Mouse (Mus musculus) hindbrain, embryonic 11.5 days (tissue): Measurements from ENCODE around the gene Slc16a3. TPM values are rescaled to one million over a fixed set of nuclear protein-coding genes. Genes with fewer than 3 reads are reported as not detected.
A peak's percentile ranks its signal among the peaks of the same experiment; 100 is the strongest.

ENCODE experiments used
- ATAC-seq: fragments of 200-750 bp; cut with Nextera tagmentation; 2 replicates; pipeline ENCODE4 v1.8.0; 2017; ENCODE audit warnings: mild to moderate bottlenecking, moderate TSS enrichment, moderate library complexity; ENCODE audit not compliant: low FRiP score
- DNase-seq: peaks from one replicate; pipeline ENCODE4 v3.0.0-alpha.2; 2015; ENCODE audit warnings: low spot score
- H3K27ac ChIP-seq: fragments of 300-500 bp; sonication (generic); 2 replicates; pipeline ENCODE4 v1.5.1; 2014; ENCODE audit warnings: mild to moderate bottlenecking, low read depth, low read length
- H3K27me3 ChIP-seq: fragments of 300-500 bp; sonication (generic); 2 replicates; pipeline ENCODE4 v1.6.1; 2014; ENCODE audit warnings: mild to moderate bottlenecking, low read length, moderate library complexity, mixed read lengths; ENCODE audit not compliant: control insufficient read depth, insufficient read depth
- H3K36me3 ChIP-seq: fragments of 300-500 bp; sonication (generic); 2 replicates; pipeline ENCODE4 v1.6.1; 2014; ENCODE audit warnings: mild to moderate bottlenecking, low read length, moderate library complexity, mixed read lengths; ENCODE audit not compliant: control insufficient read depth, insufficient read depth
- H3K4me1 ChIP-seq: fragments of 300-500 bp; sonication (generic); replicated peaks from 2 replicates; pipeline ENCODE4 v1.6.1; 2014; ENCODE audit warnings: low read length, mixed read lengths; ENCODE audit not compliant: control insufficient read depth, insufficient read depth
- H3K4me2 ChIP-seq: fragments of 300-500 bp; sonication (generic); replicated peaks from 2 replicates; pipeline ENCODE4 v1.6.1; 2014; ENCODE audit warnings: mild to moderate bottlenecking, low read depth, low read length
- H3K4me3 ChIP-seq: fragments of 300-500 bp; sonication (generic); 2 replicates; pipeline ENCODE4 v1.5.1; 2014; ENCODE audit warnings: low read depth, low read length
- H3K9ac ChIP-seq: fragments of 300-500 bp; sonication (generic); 2 replicates; pipeline ENCODE4 v1.6.1; 2014; ENCODE audit warnings: low read depth, low read length
- H3K9me3 ChIP-seq: fragments of 300-500 bp; sonication (generic); 2 replicates; pipeline ENCODE4 v1.6.1; 2016; ENCODE audit warnings: low read length; ENCODE audit not compliant: control insufficient read depth
- WGBS: fragments of 180-500 bp; shearing (Covaris S2); extraction: QIAGEN DNeasy Blood & Tissue Kit; methylation state at CpG from one replicate; pipeline ENCODE4 v1.1.7; 2014; 5-methylcytosine and 5-hydroxymethylcytosine counted together
- polyA plus RNA-seq: library from polyadenylated mRNA; unstranded; fragments of >200 nt; fragmentation: Nextera tagmentation; extraction: Ambion mirVana; gene quantifications from 2 replicates; pipeline ENCODE4 v1.2.1, GENCODE M21; 2014

Gene Slc16a3
- polyA plus RNA-seq: 25.8 and 32.0 TPM in 2 replicates

GRCm38 (mm10) chr11:120948328-120948727 is at the start of gene Slc16a3:
Gene Slc16a3, plus strand, starts transcription at chr11:120948480.
- Histone ChIP-seq H3K4me2 (peak within 1 kb of the TSS; percentile 52), H3K9me3 (no peaks in the 10 kb centered on the region), H3K4me3 (peak within 1 kb of the TSS; percentile 47), H3K4me1 (peaks cover 13% of the 10 kb centered on the region), H3K27ac (no peak within 1 kb of the TSS), H3K36me3 (no peaks in the 10 kb centered on the region), H3K27me3 (peaks cover 4% of the 10 kb centered on the region; the same call in 1 of the 2 replicates), H3K9ac (peak within 1 kb of the TSS; percentile 61)
- 36% methylated on average over 12 of the region's 12 CpGs for WGBS
- DNase-seq (no peak), ATAC-seq (no peak)

- Histone ChIP-seq H3K4me1 (no peaks in the 10 kb centered on the region), H3K27ac (no peak overlapping the region), H3K9me3 (no peaks in the 10 kb centered on the region), H3K4me3 (no peak overlapping the region), H3K27me3 (no peaks in the 10 kb centered on the region), H3K9ac (no peak overlapping the region), H3K4me2 (no peak overlapping the region), H3K36me3 (no peaks in the 10 kb centered on the region)
- no peak for ATAC-seq
- no peak for DNase-seq
- WGBS: 90% methylated on average over 8 of the region's 8 CpGs
Measured at GRCm38 (mm10) chr11:120900276-120901244, 47.7 kb upstream of the Slc16a3 start.

DNA sequence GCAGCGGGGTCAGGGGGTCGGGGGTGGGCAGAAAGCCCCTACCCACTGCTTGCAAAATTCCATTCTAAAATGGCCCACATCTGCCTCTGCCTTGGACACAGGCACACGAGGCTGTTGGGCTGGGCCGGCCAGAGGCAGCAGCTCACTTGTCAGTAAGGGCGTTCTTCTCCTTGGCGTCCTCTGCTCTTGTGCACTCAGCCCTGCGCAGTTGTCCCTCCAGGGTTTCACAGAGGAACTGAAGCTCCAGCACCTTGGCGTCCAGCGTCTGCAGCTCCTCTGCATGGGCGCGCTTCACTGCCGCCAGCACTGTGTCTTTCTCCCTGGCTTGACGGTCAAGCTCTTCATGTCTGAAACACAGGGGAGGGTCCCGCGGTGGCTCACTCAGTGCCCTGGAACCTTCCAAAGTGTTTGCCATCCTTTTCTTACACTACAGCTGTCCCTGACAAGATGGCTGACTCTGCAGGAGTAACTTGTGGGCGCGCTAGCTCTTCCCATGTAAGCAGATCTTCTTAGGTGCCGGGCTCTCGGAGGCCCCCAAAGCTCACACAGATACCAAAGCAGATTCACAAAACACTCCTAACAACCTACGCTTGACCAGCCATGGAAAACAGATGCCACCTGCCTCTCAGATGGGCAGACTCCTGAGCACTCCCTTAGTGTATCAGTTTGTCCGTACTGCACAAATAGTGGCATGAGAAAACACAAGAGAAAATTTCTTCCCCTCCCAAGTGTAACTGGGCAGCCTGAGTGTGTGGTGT is 46.4 kb upstream of the Slc16a3 start:
- WGBS: 83% methylated on average over 21 of the region's 21 CpGs
- Histone ChIP-seq H3K9ac (no peak overlapping the region), H3K4me3 (no peak overlapping the region), H3K4me2 (no peak overlapping the region), H3K9me3 (no peaks in the 10 kb centered on the region), H3K27ac (no peak overlapping the region), H3K4me1 (no peaks in the 10 kb centered on the region), H3K36me3 (no peaks in the 10 kb centered on the region), H3K27me3 (no peaks in the 10 kb centered on the region)
- no peak for ATAC-seq
- no peak for DNase-seq

- no peaks in the 10 kb centered on the region for H3K36me3 ChIP-seq
- H3K4me1 ChIP-seq: no peaks in the 10 kb centered on the region
- no peak overlapping the region for H3K4me3 ChIP-seq
- no peak for ATAC-seq
- no peak overlapping the region for H3K9ac ChIP-seq
- WGBS: 47% methylated on average over 10 of the region's 10 CpGs
- H3K27me3 ChIP-seq: no peaks in the 10 kb centered on the region
- no peaks in the 10 kb centered on the region for H3K9me3 ChIP-seq
- no peak for DNase-seq
- no peak overlapping the region for H3K27ac ChIP-seq
- H3K4me2 ChIP-seq: no peak overlapping the region
Measured at GRCm38 (mm10) chr11:120902487-120903142, 45.7 kb upstream of the Slc16a3 start.

- no peaks in the 10 kb centered on the region for H3K27me3 ChIP-seq
- WGBS: 85% methylated on average over 24 of the region's 24 CpGs
- H3K9ac ChIP-seq: no peak overlapping the region
- ATAC-seq (no peak), DNase-seq (no peak)
- H3K4me3 ChIP-seq: no peak overlapping the region
- H3K27ac ChIP-seq: no peak overlapping the region
- no peaks in the 10 kb centered on the region for H3K36me3 ChIP-seq
- H3K9me3 ChIP-seq: no peaks in the 10 kb centered on the region
- no peaks in the 10 kb centered on the region for H3K4me1 ChIP-seq
- H3K4me2 ChIP-seq: no peak overlapping the region
Measured at GRCm38 (mm10) chr11:120903159-120903850, 45.0 kb upstream of the Slc16a3 start.

DNA sequence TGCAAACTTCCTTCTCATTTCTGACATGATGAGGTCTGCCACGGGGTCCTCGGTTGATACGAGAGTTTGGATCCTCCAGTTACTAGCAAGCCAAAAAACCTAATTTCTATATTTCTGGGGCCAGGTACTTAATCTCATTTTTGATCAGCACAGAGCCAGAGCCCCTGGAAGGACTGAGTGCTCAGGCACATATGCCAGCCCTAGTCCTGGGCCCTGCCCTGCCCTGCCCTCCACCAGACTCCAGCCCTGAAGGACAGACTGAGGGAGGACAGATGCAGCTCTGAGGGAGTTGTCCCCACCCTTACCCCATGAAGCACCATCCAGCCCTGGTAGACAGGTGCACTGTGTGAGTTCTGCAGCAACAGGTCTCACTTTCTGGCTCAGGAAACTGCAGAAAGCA is 43.7 kb upstream of the Slc16a3 start:
- no peak overlapping the region for H3K9ac ChIP-seq
- H3K27me3 ChIP-seq: no peaks in the 10 kb centered on the region
- H3K4me2 ChIP-seq: no peak overlapping the region
- no peak overlapping the region for H3K27ac ChIP-seq
- H3K4me1 ChIP-seq: no peaks in the 10 kb centered on the region
- H3K9me3 ChIP-seq: no peaks in the 10 kb centered on the region
- H3K4me3 ChIP-seq: no peak overlapping the region
- DNase-seq (no peak), ATAC-seq (no peak)
- no peaks in the 10 kb centered on the region for H3K36me3 ChIP-seq
- 95% methylated on average over 3 of the region's 3 CpGs for WGBS

DNA sequence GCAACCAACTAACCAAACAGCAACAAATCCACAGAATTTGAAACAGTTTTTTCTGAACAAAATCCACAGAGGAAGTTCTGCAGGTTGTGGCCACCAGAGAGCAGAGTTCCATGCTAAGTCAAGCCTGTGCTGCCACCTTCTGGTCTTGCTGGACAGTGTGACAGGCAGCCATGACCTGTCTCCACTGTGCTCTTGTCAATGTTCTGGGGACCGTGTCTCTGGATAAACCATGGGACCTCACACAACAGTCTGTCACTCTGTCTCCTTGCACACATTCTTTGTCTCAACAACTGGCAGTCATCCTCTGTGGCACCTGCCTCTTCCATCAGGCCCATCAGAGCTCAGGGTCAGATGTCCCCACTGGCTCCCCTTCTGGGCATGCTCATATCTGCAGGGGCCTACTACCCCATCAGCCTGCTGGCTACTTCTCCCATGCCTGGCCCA is 42.8 kb upstream of the Slc16a3 start:
- 22% methylated on average over 1 of the region's 1 CpGs for WGBS
- Histone ChIP-seq H3K4me1 (no peaks in the 10 kb centered on the region), H3K4me2 (no peak overlapping the region), H3K27me3 (no peaks in the 10 kb centered on the region), H3K36me3 (no peaks in the 10 kb centered on the region), H3K4me3 (no peak overlapping the region), H3K27ac (no peak overlapping the region), H3K9ac (no peak overlapping the region), H3K9me3 (no peaks in the 10 kb centered on the region)
- ATAC-seq (peak; percentile 57; the same call in 1 of the 2 replicates), DNase-seq (peak; percentile 79)

DNA sequence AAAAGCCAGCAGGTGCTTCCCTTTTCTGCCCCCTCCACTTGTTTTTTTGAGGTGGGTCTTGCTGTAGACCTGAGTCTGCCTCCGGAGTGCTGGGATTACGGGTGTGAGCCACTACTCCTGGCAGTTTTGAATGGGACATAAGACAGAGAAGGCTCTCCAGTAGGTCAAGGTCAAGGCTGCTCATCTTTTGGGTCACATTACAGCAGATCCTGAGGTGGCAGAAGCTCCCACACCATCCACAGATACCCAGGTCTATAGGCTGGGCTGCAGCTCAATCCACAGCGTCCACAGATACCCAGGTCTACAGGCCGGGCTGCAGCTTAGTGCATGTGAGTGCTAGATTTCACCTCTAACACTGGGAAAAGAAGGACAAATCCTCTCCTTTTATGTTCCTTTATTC is 34.5 kb upstream of the Slc16a3 start:
- Histone ChIP-seq H3K4me3 (no peak overlapping the region), H3K4me2 (no peak overlapping the region), H3K9me3 (no peaks in the 10 kb centered on the region), H3K4me1 (no peaks in the 10 kb centered on the region), H3K27ac (no peak overlapping the region), H3K9ac (no peak overlapping the region), H3K27me3 (no peaks in the 10 kb centered on the region), H3K36me3 (no peaks in the 10 kb centered on the region)
- DNase-seq (no peak), ATAC-seq (no peak)
- WGBS: 96% methylated on average over 4 of the region's 4 CpGs
